20 mouse cellular contexts compared by ENCODE assay signal in genomic region chr11:6559996-6560395, GRCm38 (mm10). TPM values are rescaled to one million over a fixed set of nuclear protein-coding genes. Genes with fewer than 3 reads are reported as not detected.
DNase-seq lines count a peak whose midpoint lies in the region; ATAC-seq and TF ChIP-seq lines count a peak whose summit lies in the region.
"Had no signal": no experiment of that assay in that cellular context is flagged by ENCODE, and none has a peak within 500 bp of the region (broad histone marks: within the 10 kb centered on the region; RNA-seq: fewer than 3 reads in every experiment).

No protein-coding gene starts in this region.

- H3K36me3 ChIP-seq in heart, embryonic 16.5 days (ENCODE audit: control insufficient read depth, insufficient read depth) = no peaks in the 10 kb centered on the region
- peaks cover 16% of the 10 kb centered on the region for H3K36me3 ChIP-seq in heart, embryonic 12.5 days
- peaks cover 11% of the 10 kb centered on the region for H3K36me3 ChIP-seq in thymus, adult 2 months (ENCODE audit: control insufficient read depth, insufficient read depth, low read length)
- H3K36me3 ChIP-seq: stomach, embryonic 15.5 days had no signal

- DNase-seq in thymus, adult 2 months = no peak
- DNase-seq in thymus, adult 18-20 months = no peak
- DNase-seq in CD8-positive naive resting alpha-beta T cell, adult 2 months (ENCODE audit: low read depth in 2 of 2, low spot score in 2 of 2) = peak; percentile 35 to 44
- DNase-seq in frontal cortex, postnatal 10 days (ENCODE audit: low spot score in 2 of 2) = no peak
- DNase-seq in frontal cortex, postnatal 14 days (ENCODE audit: low spot score in 2 of 2) = no peak
- DNase-seq: cerebellum, adult 18-20 months; kidney, adult 9 months; lung, embryonic 14.5 days; midbrain, embryonic 14.5 days; right cerebral cortex, adult 18-20 months had no signal

- H3K27ac ChIP-seq in heart, embryonic 16.5 days (ENCODE audit: low read length) = 0 out of 2 replicates have a peak overlapping the region, but pooled peaks have one; percentile 16
- no peak overlapping the region for H3K27ac ChIP-seq in heart, embryonic 12.5 days (ENCODE audit: poor library complexity, severe bottlenecking)
- H3K27ac ChIP-seq in thymus, adult 2 months (ENCODE audit: control insufficient read depth, insufficient read depth, low read length) = peak overlapping the region; percentile 88; the same call in 1 of the 2 replicates
- H3K27ac ChIP-seq: forebrain, embryonic 10.5 days; heart, embryonic 10.5 days; hindbrain, postnatal 0 days had no signal

- WGBS in heart, embryonic 16.5 days = 90% methylated on average over 2 of the region's 2 CpGs
- 92% methylated on average over 2 of the region's 2 CpGs for WGBS in heart, embryonic 12.5 days
- 43% methylated on average over 2 of the region's 2 CpGs for WGBS in thymus, adult 2 months

- no peak for TF ChIP-seq CTCF in thymus, adult 2 months (IDR thresholded peaks at IDR 0.05; ENCODE audit: borderline replicate concordance, control insufficient read depth, extremely low read depth, insufficient read depth, low read length, poor library complexity)

- H3K4me2 ChIP-seq in heart, embryonic 16.5 days (ENCODE audit: low read depth, low read length) = no peak overlapping the region
- no peak overlapping the region for H3K4me2 ChIP-seq in heart, embryonic 12.5 days
- H3K4me2 ChIP-seq: embryonic facial prominence, embryonic 15.5 days; limb, embryonic 15.5 days; lung, embryonic 14.5 days had no signal

- no peaks in the 10 kb centered on the region for H3K27me3 ChIP-seq in heart, embryonic 16.5 days (ENCODE audit: control insufficient read depth, insufficient read depth, low read length)
- no peaks in the 10 kb centered on the region for H3K27me3 ChIP-seq in heart, embryonic 12.5 days (replicated peaks)
- H3K27me3 ChIP-seq in thymus, adult 2 months (ENCODE audit: control insufficient read depth, insufficient read depth, low read length) = no peaks in the 10 kb centered on the region
- H3K27me3 ChIP-seq: embryonic facial prominence, embryonic 15.5 days; limb, embryonic 15.5 days; stomach, embryonic 15.5 days had no signal

- ATAC-seq in heart, embryonic 16.5 days (replicated peaks; ENCODE audit: extremely low read depth, insufficient read depth, low FRiP score) = no peak
- ATAC-seq in heart, embryonic 12.5 days (ENCODE audit: insufficient number of reproducible peaks, low FRiP score) = no peak
- peak; percentile 66 for ATAC-seq in inflammation-experienced regulatory T-cells, adult 6 months
- ATAC-seq: hindbrain, postnatal 0 days had no signal

- H3K4me3 ChIP-seq in heart, embryonic 16.5 days (ENCODE audit: low read length) = no peak overlapping the region
- H3K4me3 ChIP-seq in heart, embryonic 12.5 days = no peak overlapping the region
- no peak overlapping the region for H3K4me3 ChIP-seq in thymus, adult 2 months (ENCODE audit: control insufficient read depth, insufficient read depth, low read length)
- H3K4me3 ChIP-seq: embryonic facial prominence, embryonic 15.5 days; forebrain, embryonic 10.5 days; heart, embryonic 10.5 days; limb, embryonic 15.5 days; myocyte; stomach, embryonic 15.5 days had no signal

- no peak for TF ChIP-seq POLR2A in thymus, adult 2 months (IDR thresholded peaks at IDR 0.05; ENCODE audit: control insufficient read depth, extremely low read depth, insufficient read depth, low read length, poor library complexity)

- H3K9ac ChIP-seq in heart, embryonic 16.5 days (ENCODE audit: low read length) = no peak overlapping the region
- no peak overlapping the region for H3K9ac ChIP-seq in heart, embryonic 12.5 days
- H3K9ac ChIP-seq: embryonic facial prominence, embryonic 15.5 days; limb, embryonic 15.5 days; lung, embryonic 14.5 days; stomach, embryonic 15.5 days had no signal

- H3K4me1 ChIP-seq in heart, embryonic 16.5 days (ENCODE audit: control insufficient read depth, insufficient read depth, low read length) = peaks cover 10% of the 10 kb centered on the region; the same call in 1 of the 2 replicates
- peaks cover 23% of the 10 kb centered on the region for H3K4me1 ChIP-seq in heart, embryonic 12.5 days (replicated peaks)
- H3K4me1 ChIP-seq in thymus, adult 2 months (replicated peaks; ENCODE audit: control insufficient read depth, insufficient read depth, low read length) = peaks cover 34% of the 10 kb centered on the region
- H3K4me1 ChIP-seq: stomach, embryonic 15.5 days had no signal

- H3K9me3 ChIP-seq in heart, embryonic 16.5 days (replicated peaks; ENCODE audit: control insufficient read depth, low read length) = no peaks in the 10 kb centered on the region
- H3K9me3 ChIP-seq in heart, embryonic 12.5 days (replicated peaks) = no peaks in the 10 kb centered on the region
- H3K9me3 ChIP-seq: embryonic facial prominence, embryonic 15.5 days; forebrain, embryonic 10.5 days; heart, embryonic 10.5 days; limb, embryonic 15.5 days; stomach, embryonic 15.5 days had no signal

RNA-seq across cellular contexts. Expression of gene Ccm2, which starts 13.3 kb away (rescaled TPM):
- 58.7 TPM in 2 replicates for polyA plus RNA-seq in heart, embryonic 16.5 days (2015; fragmentation: Nextera tagmentation; extraction: Ambion mirVana)
- 61.2 and 64.1 TPM in 2 replicates for polyA plus RNA-seq in heart, embryonic 12.5 days (2016; fragmentation: Nextera tagmentation; extraction: Ambion mirVana)
- 450 and 470 TPM in 2 replicates for polyA plus RNA-seq in thymus, adult 2 months (2012; rRNA removed)
- polyA plus RNA-seq in inflammation-experienced regulatory T-cells, adult 6 months (2017; shearing (Covaris generic)) = 100 to 1,000 TPM in 2 of 3 experiments, 10 to 100 TPM in 1; 98.6 to 202 (median 183) TPM

RNA-seq across cellular contexts. Expression of gene Myo1g, which starts 39.2 kb away (rescaled TPM):
- 3.4 and 6.8 TPM in 2 replicates for polyA plus RNA-seq in heart, embryonic 16.5 days (2015; fragmentation: Nextera tagmentation; extraction: Ambion mirVana)
- 0.23 and 0.60 TPM in 2 replicates for polyA plus RNA-seq in heart, embryonic 12.5 days (2016; fragmentation: Nextera tagmentation; extraction: Ambion mirVana)
- 202 and 216 TPM in 2 replicates for polyA plus RNA-seq in thymus, adult 2 months (2012; rRNA removed)
- polyA plus RNA-seq in inflammation-experienced regulatory T-cells, adult 6 months (2017; shearing (Covaris generic)) = 100 to 1,000 TPM; 117 to 248 (median 132) TPM

RNA-seq across cellular contexts. Expression of gene Nacad, which starts 45.9 kb away (rescaled TPM):
- polyA plus RNA-seq in heart, embryonic 16.5 days (2015; fragmentation: Nextera tagmentation; extraction: Ambion mirVana) = 1.0 and 1.1 TPM in 2 replicates
- polyA plus RNA-seq in heart, embryonic 12.5 days (2016; fragmentation: Nextera tagmentation; extraction: Ambion mirVana) = 0.60 and 2.0 TPM in 2 replicates
- 0.33 and 0.36 TPM in 2 replicates for polyA plus RNA-seq in thymus, adult 2 months (2012; rRNA removed)
- polyA plus RNA-seq in inflammation-experienced regulatory T-cells, adult 6 months (2017; shearing (Covaris generic)) = not detected

Comparison
In these comparisons a context has a peak if more than half of its experiments do, and no peak if none do; other contexts are left out.
1. DNase-seq: peak in CD8-positive naive resting alpha-beta T cell, adult 2 months (2 of 2); none in thymus, adult 2 months (single experiment), thymus, adult 18-20 months (0 of 2), frontal cortex, postnatal 10 days (0 of 2) and frontal cortex, postnatal 14 days (0 of 2).
2. RNA of gene Myo1g, which starts 39.2 kb away (polyA plus RNA-seq): 202 to 216 TPM in thymus, adult 2 months and 117 to 248 TPM in inflammation-experienced regulatory T-cells, adult 6 months; 3.4 to 6.8 TPM in heart, embryonic 16.5 days and 0.23 to 0.60 TPM in heart, embryonic 12.5 days; every median in the first group is over 10 times any median in the second.